Mouse (Mus musculus): ENCODE measurements at regions not wholly inside any gene's neighbourhood (a gene's known extent, or its start where the extent isn't known, plus 50 kb on each side); places are given as distances from the start of the nearest gene placed in this dataset.

- Histone ChIP-seq H3K27ac (replicated peaks) (no peak overlapping the region), H3K36me3 (no peaks in the 10 kb centered on the region), H3K27me3 (ENCODE audit: low read depth, poor library complexity, severe bottlenecking) (no peaks in the 10 kb centered on the region), H3K4me3 (no peak overlapping the region), H3K9me3 (replicated peaks) (no peaks in the 10 kb centered on the region), H3K4me1 (0 out of 2 replicates have a peak, but pooled peaks cover 5% of the 10 kb centered on the region)
- DNase-seq (ENCODE audit: low spot score) = peak; percentile 30
- 81% methylated on average over 17 of the region's 17 CpGs for WGBS
These were observed 314.9 kb downstream of the Gm49356 start for GRCm38 (mm10) chr15:59203850-59204625.

GRCm38 (mm10) chr15:59205091-59205490 lies 316.0 kb downstream of the Gm49356 start:
- no peak for DNase-seq (ENCODE audit: low spot score)
- H3K9me3 ChIP-seq (replicated peaks) = no peaks in the 10 kb centered on the region
- no peaks in the 10 kb centered on the region for H3K27me3 ChIP-seq (ENCODE audit: low read depth, poor library complexity, severe bottlenecking)
- H3K36me3 ChIP-seq = no peaks in the 10 kb centered on the region
- H3K4me1 ChIP-seq = 0 out of 2 replicates have a peak, but pooled peaks cover 5% of the 10 kb centered on the region
- WGBS = 85% methylated on average over 3 of the region's 3 CpGs
- no peak overlapping the region for H3K27ac ChIP-seq (replicated peaks)
- no peak overlapping the region for H3K4me3 ChIP-seq

- no peaks in the 10 kb centered on the region for H3K27me3 ChIP-seq (ENCODE audit: low read depth, poor library complexity, severe bottlenecking)
- WGBS = 88% methylated on average over 7 of the region's 7 CpGs
- no peak for DNase-seq (ENCODE audit: low spot score)
- H3K4me1 ChIP-seq = 0 out of 2 replicates have a peak, but pooled peaks cover 5% of the 10 kb centered on the region
- H3K9me3 ChIP-seq (replicated peaks) = no peaks in the 10 kb centered on the region
- H3K27ac ChIP-seq (replicated peaks) = no peak overlapping the region
- H3K36me3 ChIP-seq = no peaks in the 10 kb centered on the region
- H3K4me3 ChIP-seq = no peak overlapping the region
These were observed 316.4 kb downstream of the Gm49356 start for GRCm38 (mm10) chr15:59205544-59205943.

GRCm38 (mm10) chr15:59206636-59207035 lies 317.5 kb downstream of the Gm49356 start:
- Histone ChIP-seq H3K9me3 (replicated peaks) (no peaks in the 10 kb centered on the region), H3K27ac (replicated peaks) (no peak overlapping the region), H3K4me3 (no peak overlapping the region), H3K4me1 (0 out of 2 replicates have a peak, but pooled peaks cover 5% of the 10 kb centered on the region), H3K27me3 (ENCODE audit: low read depth, poor library complexity, severe bottlenecking) (no peaks in the 10 kb centered on the region), H3K36me3 (no peaks in the 10 kb centered on the region)
- no peak for DNase-seq (ENCODE audit: low spot score)
- WGBS = 74% methylated on average over 7 of the region's 7 CpGs

- 70% methylated on average over 4 of the region's 4 CpGs for WGBS
- H3K4me1 ChIP-seq = 0 out of 2 replicates have a peak, but pooled peaks cover 4% of the 10 kb centered on the region
- no peak overlapping the region for H3K4me3 ChIP-seq
- H3K9me3 ChIP-seq (replicated peaks) = no peaks in the 10 kb centered on the region
- H3K36me3 ChIP-seq = no peaks in the 10 kb centered on the region
- no peaks in the 10 kb centered on the region for H3K27me3 ChIP-seq (ENCODE audit: low read depth, poor library complexity, severe bottlenecking)
- no peak for DNase-seq (ENCODE audit: low spot score)
- H3K27ac ChIP-seq (replicated peaks) = no peak overlapping the region
These were observed 318.9 kb downstream of the Gm49356 start for GRCm38 (mm10) chr15:59207976-59208375.

- 76% methylated on average over 3 of the region's 3 CpGs for WGBS
- Histone ChIP-seq H3K27ac (replicated peaks) (no peak overlapping the region), H3K36me3 (no peaks in the 10 kb centered on the region), H3K27me3 (ENCODE audit: low read depth, poor library complexity, severe bottlenecking) (no peaks in the 10 kb centered on the region), H3K4me3 (no peak overlapping the region), H3K4me1 (no peaks in the 10 kb centered on the region), H3K9me3 (replicated peaks) (no peaks in the 10 kb centered on the region)
- no peak for DNase-seq (ENCODE audit: low spot score)
These were observed 323.3 kb downstream of the Gm49356 start for GRCm38 (mm10) chr15:59212362-59212761.

GRCm38 (mm10) chr15:59214096-59214495 lies 325.0 kb downstream of the Gm49356 start:
- WGBS = 89% methylated on average over 4 of the region's 4 CpGs
- Histone ChIP-seq H3K4me1 (no peaks in the 10 kb centered on the region), H3K36me3 (no peaks in the 10 kb centered on the region), H3K27me3 (ENCODE audit: low read depth, poor library complexity, severe bottlenecking) (no peaks in the 10 kb centered on the region), H3K4me3 (no peak overlapping the region), H3K27ac (replicated peaks) (no peak overlapping the region), H3K9me3 (replicated peaks) (no peaks in the 10 kb centered on the region)
- DNase-seq (ENCODE audit: low spot score) = no peak

- whole genome bisulfite sequencing = 84% methylated on average over 4 of the region's 4 CpGs
- no peak for DNase-seq (ENCODE audit: low spot score)
- H3K36me3 ChIP-seq = no peaks in the 10 kb centered on the region
- H3K27me3 ChIP-seq (ENCODE audit: low read depth, poor library complexity, severe bottlenecking) = no peaks in the 10 kb centered on the region
- H3K9me3 ChIP-seq (replicated peaks) = no peaks in the 10 kb centered on the region
- no peak overlapping the region for H3K4me3 ChIP-seq
- no peaks in the 10 kb centered on the region for H3K4me1 ChIP-seq
- no peak overlapping the region for H3K27ac ChIP-seq (replicated peaks)
These were observed 326.1 kb downstream of the Gm49356 start for GRCm38 (mm10) chr15:59215239-59215638.

GRCm38 (mm10) chr15:59217481-59217880 lies 328.4 kb downstream of the Gm49356 start:
- no peak overlapping the region for H3K4me3 ChIP-seq
- no peaks in the 10 kb centered on the region for H3K9me3 ChIP-seq (replicated peaks)
- 91% methylated on average over 9 of the region's 9 CpGs for WGBS
- H3K27me3 ChIP-seq (ENCODE audit: low read depth, poor library complexity, severe bottlenecking) = no peaks in the 10 kb centered on the region
- no peaks in the 10 kb centered on the region for H3K36me3 ChIP-seq
- DNase-seq (ENCODE audit: low spot score) = no peak
- H3K27ac ChIP-seq (replicated peaks) = no peak overlapping the region
- no peaks in the 10 kb centered on the region for H3K4me1 ChIP-seq

- no peaks in the 10 kb centered on the region for H3K9me3 ChIP-seq (replicated peaks)
- WGBS = 87% methylated on average over 7 of the region's 7 CpGs
- no peaks in the 10 kb centered on the region for H3K4me1 ChIP-seq
- H3K36me3 ChIP-seq = no peaks in the 10 kb centered on the region
- no peak overlapping the region for H3K4me3 ChIP-seq
- no peak overlapping the region for H3K27ac ChIP-seq (replicated peaks)
- no peaks in the 10 kb centered on the region for H3K27me3 ChIP-seq (ENCODE audit: low read depth, poor library complexity, severe bottlenecking)
- DNase-seq (ENCODE audit: low spot score) = no peak
These were observed 329.8 kb downstream of the Gm49356 start for GRCm38 (mm10) chr15:59218916-59219315.

- WGBS = 86% methylated on average over 6 of the region's 6 CpGs
- Histone ChIP-seq H3K27ac (replicated peaks) (no peak overlapping the region), H3K27me3 (ENCODE audit: low read depth, poor library complexity, severe bottlenecking) (no peaks in the 10 kb centered on the region), H3K9me3 (replicated peaks) (no peaks in the 10 kb centered on the region), H3K4me1 (no peaks in the 10 kb centered on the region), H3K36me3 (no peaks in the 10 kb centered on the region), H3K4me3 (no peak overlapping the region)
- no peak for DNase-seq (ENCODE audit: low spot score)
These were observed 336.5 kb downstream of the Gm49356 start for GRCm38 (mm10) chr15:59225637-59226036.

GRCm38 (mm10) chr15:59227293-59227692 lies 338.2 kb downstream of the Gm49356 start:
- Histone ChIP-seq H3K27ac (replicated peaks) (no peak overlapping the region), H3K36me3 (no peaks in the 10 kb centered on the region), H3K4me3 (no peak overlapping the region), H3K9me3 (replicated peaks) (no peaks in the 10 kb centered on the region), H3K4me1 (no peaks in the 10 kb centered on the region), H3K27me3 (ENCODE audit: low read depth, poor library complexity, severe bottlenecking) (no peaks in the 10 kb centered on the region)
- WGBS = 83% methylated on average over 3 of the region's 3 CpGs
- no peak for DNase-seq (ENCODE audit: low spot score)

- no peaks in the 10 kb centered on the region for H3K27me3 ChIP-seq (ENCODE audit: low read depth, poor library complexity, severe bottlenecking)
- no peaks in the 10 kb centered on the region; the same call in 1 of the 2 replicates for H3K9me3 ChIP-seq (replicated peaks)
- H3K27ac ChIP-seq (replicated peaks) = no peak overlapping the region
- no peak for DNase-seq (ENCODE audit: low spot score)
- no peaks in the 10 kb centered on the region for H3K4me1 ChIP-seq
- no peaks in the 10 kb centered on the region for H3K36me3 ChIP-seq
- H3K4me3 ChIP-seq = no peak overlapping the region
These were observed 341.4 kb downstream of the Gm49356 start for GRCm38 (mm10) chr15:59230536-59230935.

All from midbrain, embryonic 10.5 days (tissue).